Comparison of ENCODE assay signal across 13 mouse cellular contexts in genomic region chr10:120635194-120635593, GRCm38 (mm10).
DNase-seq lines count a peak whose midpoint lies in the region; TF ChIP-seq lines count a peak whose summit lies in the region.
"Had no signal": no experiment of that assay in that cellular context is flagged by ENCODE, and none has a peak within 500 bp of the region (broad histone marks: within the 10 kb centered on the region; RNA-seq: fewer than 3 reads in every experiment).

No protein-coding gene starts in this region.

- H3K27ac ChIP-seq in bone marrow macrophage, adult 2 months (ENCODE audit: insufficient read depth, low read depth, low read length) = peak overlapping the region; percentile 44
- peak overlapping the region; percentile 56 for H3K27ac ChIP-seq in macrophage

- peaks cover 6% of the 10 kb centered on the region; the same call in 1 of the 2 replicates for H3K79me2 ChIP-seq in macrophage (ENCODE audit: inconsistent target)

- H3K4me3 ChIP-seq in bone marrow macrophage, adult 2 months (ENCODE audit: insufficient read depth, low read length) = no peak overlapping the region
- H3K4me3 ChIP-seq in macrophage (ENCODE audit: inconsistent target) = no peak overlapping the region
- H3K4me3 ChIP-seq: hindbrain, embryonic 10.5 days; hindbrain, embryonic 13.5 days had no signal

- peak; percentile 22 for DNase-seq in cerebellum, postnatal 10 days
- DNase-seq in cerebellum, adult 8-10 months = no peak
- peak; percentile 11 for DNase-seq in 416B (ENCODE audit: low read depth)
- DNase-seq in liver = no peak
- DNase-seq in kidney, postnatal 25 days = no peak
- DNase-seq in kidney, adult 8-10 months = no peak
- DNase-seq: B cell, adult 2 months; cerebellum, adult 11 months; cerebellum, adult 2 months had no signal

- no peak for TF ChIP-seq POLR2A in bone marrow macrophage, adult 2 months (IDR thresholded peaks at IDR 0.05; ENCODE audit: borderline replicate concordance, low read depth, low read length)

- H3K4me1 ChIP-seq in bone marrow macrophage, adult 2 months (ENCODE audit: control insufficient read depth, insufficient read depth, low read length) = peaks cover 43% of the 10 kb centered on the region

- TF ChIP-seq CTCF in bone marrow macrophage, adult 2 months (IDR thresholded peaks at IDR 0.05; ENCODE audit: low read depth, low read length) = no peak

- WGBS in macrophage (ENCODE audit: missing documents) = 91% methylated on average over 5 of the region's 5 CpGs

- no peaks in the 10 kb centered on the region for H3K36me3 ChIP-seq in macrophage (ENCODE audit: inconsistent target)
- H3K36me3 ChIP-seq: hindbrain, embryonic 10.5 days; hindbrain, embryonic 13.5 days had no signal

Comparison
In these comparisons a context has a peak if more than half of its experiments do, and no peak if none do; other contexts are left out.
1. DNase-seq: peak in cerebellum, postnatal 10 days (2 of 2) and 416B (single experiment); none in cerebellum, adult 8-10 months (single experiment), liver (single experiment), kidney, postnatal 25 days (0 of 2) and kidney, adult 8-10 months (0 of 2).